Mouse (Mus musculus): ENCODE measurements around the gene Wee2. TPM values are rescaled to one million over a fixed set of nuclear protein-coding genes. Genes with fewer than 3 reads are reported as not detected.
A peak's percentile ranks its signal among the peaks of the same experiment; 100 is the strongest.

Wee2 gene
- polyA plus RNA-seq, 1 experiment, result not detected

- no peaks in the 10 kb centered on the region for H3K79me3 ChIP-seq (ENCODE audit: low read depth)
Measured at GRCm38 (mm10) chr6:40454436-40455041, 15.7 kb downstream of the Wee2 start.

GRCm38 (mm10) chr6:40465710-40466109 is 26.8 kb downstream of the Wee2 start:
- no peaks in the 10 kb centered on the region for H3K27me3 ChIP-seq (ENCODE audit: control insufficient read depth, insufficient read depth, insufficient read length)

More at GRCm38 (mm10) chr6:40454436-40455041, 15.7 kb downstream of the Wee2 start:
- no peak overlapping the region for H3ac ChIP-seq (ENCODE audit: control insufficient read depth, insufficient read length, low read depth)
- no peak for TF ChIP-seq USF1 (IDR thresholded peaks at IDR 0.05; ENCODE audit: low read depth)
- no peak for TF ChIP-seq MYOG (IDR thresholded peaks at IDR 0.05; ENCODE audit: control insufficient read depth, extremely low read depth, insufficient read length)
- TF ChIP-seq MAX (IDR thresholded peaks at IDR 0.05), result no peak
- no peak for TF ChIP-seq MYOD1 (IDR thresholded peaks at IDR 0.05; ENCODE audit: control insufficient read depth, insufficient read length, low read depth)
- no peak for TF ChIP-seq CTCF (IDR thresholded peaks at IDR 0.05; ENCODE audit: control insufficient read depth, insufficient read depth, insufficient read length)
- no peak for TF ChIP-seq FOSL1 (IDR thresholded peaks at IDR 0.05; ENCODE audit: insufficient read depth, low read length, poor library complexity, severe bottlenecking)
- TF ChIP-seq CEBPB (IDR thresholded peaks at IDR 0.05; ENCODE audit: low read depth), result no peak
- H3K27me3 ChIP-seq (ENCODE audit: control insufficient read depth, insufficient read depth, insufficient read length), result no peaks in the 10 kb centered on the region
- H3K79me2 ChIP-seq (ENCODE audit: control insufficient read depth, insufficient read depth), result no peaks in the 10 kb centered on the region
- H3K4me3 ChIP-seq (ENCODE audit: insufficient read depth, poor library complexity, severe bottlenecking), result no peak overlapping the region
- H3K36me3 ChIP-seq (ENCODE audit: control insufficient read depth, insufficient read depth), result no peaks in the 10 kb centered on the region

GRCm38 (mm10) chr6:40470916-40471719 is 32.2 kb downstream of the Wee2 start, which contains the start of gene Ssbp1:
Ssbp1 (plus strand) TSS chr6:40471352.
- Histone ChIP-seq H3K4me3 (ENCODE audit: insufficient read depth, poor library complexity, severe bottlenecking) (peak within 1 kb of the TSS; percentile 84), H3K79me2 (ENCODE audit: control insufficient read depth, insufficient read depth) (peaks cover 28% of the 10 kb centered on the region), H3K36me3 (ENCODE audit: control insufficient read depth, insufficient read depth) (peaks cover 34% of the 10 kb centered on the region), H3ac (ENCODE audit: control insufficient read depth, insufficient read length, low read depth) (peak within 1 kb of the TSS; percentile 86), H3K27me3 (ENCODE audit: control insufficient read depth, insufficient read depth, insufficient read length) (no peaks in the 10 kb centered on the region), H3K79me3 (ENCODE audit: low read depth) (peaks cover 20% of the 10 kb centered on the region)
- TF ChIP-seq USF1 (IDR thresholded peaks at IDR 0.05; ENCODE audit: low read depth) (peak; percentile 7), FOSL1 (IDR thresholded peaks at IDR 0.05; ENCODE audit: insufficient read depth, low read length, poor library complexity, severe bottlenecking) (no peak), CEBPB (IDR thresholded peaks at IDR 0.05; ENCODE audit: low read depth) (no peak), MYOD1 (IDR thresholded peaks at IDR 0.05; ENCODE audit: control insufficient read depth, insufficient read length, low read depth) (no peak), MYOG (IDR thresholded peaks at IDR 0.05; ENCODE audit: control insufficient read depth, extremely low read depth, insufficient read length) (no peak), CTCF (IDR thresholded peaks at IDR 0.05; ENCODE audit: control insufficient read depth, insufficient read depth, insufficient read length) (no peak), MAX (IDR thresholded peaks at IDR 0.05) (peak; percentile 70)

More at GRCm38 (mm10) chr6:40465710-40466109, 26.8 kb downstream of the Wee2 start:
- no peak overlapping the region for H3ac ChIP-seq (ENCODE audit: control insufficient read depth, insufficient read length, low read depth)
- no peaks in the 10 kb centered on the region for H3K79me3 ChIP-seq (ENCODE audit: low read depth)
- no peak for TF ChIP-seq MYOG (IDR thresholded peaks at IDR 0.05; ENCODE audit: control insufficient read depth, extremely low read depth, insufficient read length)
- no peak for TF ChIP-seq CEBPB (IDR thresholded peaks at IDR 0.05; ENCODE audit: low read depth)
- TF ChIP-seq USF1 (IDR thresholded peaks at IDR 0.05; ENCODE audit: low read depth), result no peak
- TF ChIP-seq FOSL1 (IDR thresholded peaks at IDR 0.05; ENCODE audit: insufficient read depth, low read length, poor library complexity, severe bottlenecking), result no peak
- TF ChIP-seq MYOD1 (IDR thresholded peaks at IDR 0.05; ENCODE audit: control insufficient read depth, insufficient read length, low read depth), result no peak
- TF ChIP-seq CTCF (IDR thresholded peaks at IDR 0.05; ENCODE audit: control insufficient read depth, insufficient read depth, insufficient read length), result no peak
- no peak for TF ChIP-seq MAX (IDR thresholded peaks at IDR 0.05)
- no peak overlapping the region for H3K4me3 ChIP-seq (ENCODE audit: insufficient read depth, poor library complexity, severe bottlenecking)
- H3K36me3 ChIP-seq (ENCODE audit: control insufficient read depth, insufficient read depth), result no peaks in the 10 kb centered on the region
- no peaks in the 10 kb centered on the region for H3K79me2 ChIP-seq (ENCODE audit: control insufficient read depth, insufficient read depth)

- peaks cover 28% of the 10 kb centered on the region for H3K79me2 ChIP-seq (ENCODE audit: control insufficient read depth, insufficient read depth)
- peaks cover 20% of the 10 kb centered on the region for H3K79me3 ChIP-seq (ENCODE audit: low read depth)
- no peaks in the 10 kb centered on the region for H3K27me3 ChIP-seq (ENCODE audit: control insufficient read depth, insufficient read depth, insufficient read length)
- TF ChIP-seq FOSL1 (IDR thresholded peaks at IDR 0.05; ENCODE audit: insufficient read depth, low read length, poor library complexity, severe bottlenecking), result no peak
- TF ChIP-seq MYOG (IDR thresholded peaks at IDR 0.05; ENCODE audit: control insufficient read depth, extremely low read depth, insufficient read length), result no peak
- no peak for TF ChIP-seq MYOD1 (IDR thresholded peaks at IDR 0.05; ENCODE audit: control insufficient read depth, insufficient read length, low read depth)
- no peak for TF ChIP-seq CTCF (IDR thresholded peaks at IDR 0.05; ENCODE audit: control insufficient read depth, insufficient read depth, insufficient read length)
- TF ChIP-seq USF1 (IDR thresholded peaks at IDR 0.05; ENCODE audit: low read depth), result no peak
- TF ChIP-seq CEBPB (IDR thresholded peaks at IDR 0.05; ENCODE audit: low read depth), result no peak
- no peak for TF ChIP-seq MAX (IDR thresholded peaks at IDR 0.05)
- peak overlapping the region; percentile 86 for H3ac ChIP-seq (ENCODE audit: control insufficient read depth, insufficient read length, low read depth)
- peaks cover 39% of the 10 kb centered on the region for H3K36me3 ChIP-seq (ENCODE audit: control insufficient read depth, insufficient read depth)
- H3K4me3 ChIP-seq (ENCODE audit: insufficient read depth, poor library complexity, severe bottlenecking), result peak overlapping the region; percentile 84
Measured at GRCm38 (mm10) chr6:40471720-40472010, 32.8 kb downstream of the Wee2 start.

GRCm38 (mm10) chr6:40476132-40476531 is 37.2 kb downstream of the Wee2 start:
- Histone ChIP-seq H3K36me3 (ENCODE audit: control insufficient read depth, insufficient read depth) (peaks cover 74% of the 10 kb centered on the region), H3ac (ENCODE audit: control insufficient read depth, insufficient read length, low read depth) (no peak overlapping the region), H3K4me3 (ENCODE audit: insufficient read depth, poor library complexity, severe bottlenecking) (no peak overlapping the region), H3K79me3 (ENCODE audit: low read depth) (peaks cover 20% of the 10 kb centered on the region), H3K27me3 (ENCODE audit: control insufficient read depth, insufficient read depth, insufficient read length) (no peaks in the 10 kb centered on the region), H3K79me2 (ENCODE audit: control insufficient read depth, insufficient read depth) (peaks cover 28% of the 10 kb centered on the region)
- TF ChIP-seq MAX (IDR thresholded peaks at IDR 0.05) (no peak), USF1 (IDR thresholded peaks at IDR 0.05; ENCODE audit: low read depth) (no peak), CTCF (IDR thresholded peaks at IDR 0.05; ENCODE audit: control insufficient read depth, insufficient read depth, insufficient read length) (no peak), MYOG (IDR thresholded peaks at IDR 0.05; ENCODE audit: control insufficient read depth, extremely low read depth, insufficient read length) (no peak), CEBPB (IDR thresholded peaks at IDR 0.05; ENCODE audit: low read depth) (no peak), FOSL1 (IDR thresholded peaks at IDR 0.05; ENCODE audit: insufficient read depth, low read length, poor library complexity, severe bottlenecking) (no peak), MYOD1 (IDR thresholded peaks at IDR 0.05; ENCODE audit: control insufficient read depth, insufficient read length, low read depth) (no peak)
